Mouse (Mus musculus) CH12.LX (cell line): Measurements from ENCODE around the gene Tox2. TPM values are rescaled to one million over a fixed set of nuclear protein-coding genes. Genes with fewer than 3 reads are reported as not detected.

Experiments used
- DNase-seq: peaks from one replicate; pipeline ENCODE4 v3.0.0-alpha.2; 2013; ENCODE audit errors: extremely low read depth
- H3K27ac ChIP-seq: 2 replicates; pipeline ENCODE4 v1.5.1; 2012; ENCODE audit warnings: low read depth, mild to moderate bottlenecking, control low read depth, moderate library complexity; ENCODE audit not compliant: insufficient read depth
- H3K27me3 ChIP-seq: replicated peaks from 2 replicates; pipeline ENCODE3; 2012; ENCODE audit warnings: inconsistent platforms
- H3K36me3 ChIP-seq, 2 experiments: replicated peaks in 1 of 2; 2 replicates each; pipeline versions ENCODE3 to v1.6.1; 2012; ENCODE audit warnings: inconsistent platforms in 1 of 2, low read length in 1 of 2, mild to moderate bottlenecking in 1 of 2, mixed read lengths in 1 of 2, moderate library complexity in 1 of 2; ENCODE audit not compliant: control insufficient read depth in 1 of 2, insufficient read depth in 1 of 2
- H3K4me1 ChIP-seq, 2 experiments: 2 replicates each; pipeline ENCODE4 v1.6.1; 2012; ENCODE audit warnings: inconsistent platforms in 1 of 2, moderate library complexity in 1 of 2; ENCODE audit not compliant: insufficient read depth in 2 of 2, control insufficient read depth in 1 of 2
- H3K4me2 ChIP-seq: 2 replicates; pipeline ENCODE4 v1.6.1; 2012; ENCODE audit warnings: low read depth, mild to moderate bottlenecking, control low read depth; ENCODE audit not compliant: poor library complexity, insufficient read depth, severe bottlenecking
- H3K4me3 ChIP-seq, 3 experiments: fragments of 150-350 bp in 1 of 3; sonication (generic) in 1 of 3; replicated peaks in 1 of 3; 2 replicates each; pipeline versions ENCODE3 to v1.5.1; 2011 to 2012; ENCODE audit warnings: low read depth in 2 of 3, low read length in 2 of 3, mild to moderate bottlenecking in 2 of 3, moderate library complexity in 2 of 3, control low read depth in 1 of 3, improper control_type of control experiment in 1 of 3, inconsistent platforms in 1 of 3, mixed read lengths in 1 of 3; ENCODE audit not compliant: poor library complexity in 1 of 3
- H3K79me2 ChIP-seq: replicated peaks from 2 replicates; pipeline ENCODE4 v1.6.1; 2012; ENCODE audit warnings: mild to moderate bottlenecking, moderate library complexity; ENCODE audit not compliant: control insufficient read depth, poor library complexity, insufficient read depth, severe bottlenecking; ENCODE audit errors: extremely low read depth
- H3K9ac ChIP-seq: 2 replicates; pipeline ENCODE4 v1.6.1; 2012; ENCODE audit warnings: low read depth, mild to moderate bottlenecking, control low read depth, moderate library complexity; ENCODE audit not compliant: insufficient read depth
- H3K9me3 ChIP-seq: replicated peaks from 2 replicates; pipeline ENCODE3; 2012; ENCODE audit warnings: low read length, inconsistent platforms, mixed read lengths
- CHD2 ChIP-seq: IDR thresholded peaks from 2 replicates; pipeline ENCODE4 v1.6.1; 2011; ENCODE audit warnings: low read length, improper control_type of control experiment
- GABPA ChIP-seq: IDR thresholded peaks from 2 replicates; pipeline ENCODE4 v1.6.1; 2012; ENCODE audit warnings: low read depth, low read length, improper control_type of control experiment, inconsistent platforms; ENCODE audit not compliant: insufficient replicate concordance
- KAT2A ChIP-seq: IDR thresholded peaks from 2 replicates; pipeline ENCODE4 v1.6.1; 2012; ENCODE audit warnings: low read length, improper control_type of control experiment, inconsistent platforms; ENCODE audit not compliant: insufficient replicate concordance
- MEF2A ChIP-seq: IDR thresholded peaks from 2 replicates; pipeline ENCODE4 v1.6.1; 2014; ENCODE audit warnings: low read depth, mild to moderate bottlenecking, inconsistent platforms, low read length, improper control_type of control experiment, borderline replicate concordance
- MXI1 ChIP-seq: IDR thresholded peaks from 2 replicates; pipeline ENCODE4 v1.6.1; 2011; ENCODE audit warnings: mild to moderate bottlenecking, low read depth, low read length, improper control_type of control experiment
- MYC ChIP-seq: IDR thresholded peaks from 2 replicates; pipeline ENCODE4 v1.6.1; 2011; ENCODE audit warnings: low read depth, mild to moderate bottlenecking, improper control_type of control experiment, low read length
- NELFE ChIP-seq: IDR thresholded peaks from 2 replicates; pipeline ENCODE4 v1.6.1; 2011; ENCODE audit warnings: low read depth, low read length, improper control_type of control experiment
- NRF1 ChIP-seq: IDR thresholded peaks from 2 replicates; pipeline ENCODE4 v1.6.1; 2014; ENCODE audit warnings: low read depth, mild to moderate bottlenecking, inconsistent platforms, low read length, improper control_type of control experiment, moderate library complexity
- PAX5 ChIP-seq: IDR thresholded peaks from 2 replicates; pipeline ENCODE4 v1.6.1; 2012; ENCODE audit warnings: low read length, inconsistent platforms, mixed read lengths
- POLR2A ChIP-seq: IDR thresholded peaks from 2 replicates; pipeline ENCODE4 v1.6.1; 2011; ENCODE audit warnings: low read depth, mild to moderate bottlenecking, improper control_type of control experiment, low read length
- RCOR1 ChIP-seq: conservative IDR thresholded peaks from 2 replicates; pipeline ENCODE4 v1.6.1; 2012; ENCODE audit warnings: low read depth, mild to moderate bottlenecking, inconsistent platforms, low read length, improper control_type of control experiment
- SIN3A ChIP-seq: IDR thresholded peaks from 2 replicates; pipeline ENCODE4 v1.6.1; 2012; ENCODE audit warnings: low read length, improper control_type of control experiment, inconsistent platforms
- USF1 ChIP-seq: IDR thresholded peaks from 2 replicates; pipeline ENCODE4 v1.6.1; 2014; ENCODE audit warnings: low read depth, mild to moderate bottlenecking, inconsistent platforms, low read length, improper control_type of control experiment
- USF2 ChIP-seq: conservative IDR thresholded peaks from 2 replicates; pipeline ENCODE4 v1.6.1; 2011; ENCODE audit warnings: low read depth, low read length, improper control_type of control experiment
- ZC3H11A ChIP-seq: IDR thresholded peaks from 2 replicates; pipeline ENCODE4 v1.6.1; 2012; ENCODE audit warnings: low read depth, mild to moderate bottlenecking, inconsistent platforms, low read length, improper control_type of control experiment
- ZMIZ1 ChIP-seq: IDR thresholded peaks from 2 replicates; pipeline ENCODE4 v1.6.1; 2012; ENCODE audit warnings: low read depth, mild to moderate bottlenecking, inconsistent platforms, low read length, improper control_type of control experiment
- dilution Hi-C: fragments of 300-500 bp; cut with MboI; formaldehyde crosslinking; loops from 2 replicates; pipeline ENCODE4 v1.14.3; 2020; ENCODE audit warnings: low sequenced_read_pairs; ENCODE audit not compliant: extremely low pct_unique_long_range_greater_than_20kb, extremely low pct_ligation_motif_present
- in situ Hi-C: fragments of 300-500 bp; cut with MboI; formaldehyde crosslinking; loops from 3 replicates; pipeline ENCODE4 v1.14.3; 2019; ENCODE audit warnings: low sequenced_read_pairs, low pct_ligation_motif_present, low pct_unique_long_range_greater_than_20kb, mixed read lengths
- polyA plus RNA-seq: library from polyadenylated mRNA; unstranded; fragments of >175 nt; gene quantifications from 2 replicates; pipeline ENCODE4 v1.2.1, GENCODE M21; 2012; ENCODE audit warnings: low read depth; ENCODE audit not compliant: insufficient read length
- total RNA-seq, 2 experiments: library from RNA; depleted of rRNA; stranded (reverse); fragments of 300-350 nt in 1 of 2; fragments of >200 nt in 1 of 2; gene quantifications; 2 replicates each; pipeline ENCODE4 v1.2.3; 2012 to 2014

The Tox2 gene
- total and polyA plus RNA-seq, 3 experiments = not detected

DNA sequence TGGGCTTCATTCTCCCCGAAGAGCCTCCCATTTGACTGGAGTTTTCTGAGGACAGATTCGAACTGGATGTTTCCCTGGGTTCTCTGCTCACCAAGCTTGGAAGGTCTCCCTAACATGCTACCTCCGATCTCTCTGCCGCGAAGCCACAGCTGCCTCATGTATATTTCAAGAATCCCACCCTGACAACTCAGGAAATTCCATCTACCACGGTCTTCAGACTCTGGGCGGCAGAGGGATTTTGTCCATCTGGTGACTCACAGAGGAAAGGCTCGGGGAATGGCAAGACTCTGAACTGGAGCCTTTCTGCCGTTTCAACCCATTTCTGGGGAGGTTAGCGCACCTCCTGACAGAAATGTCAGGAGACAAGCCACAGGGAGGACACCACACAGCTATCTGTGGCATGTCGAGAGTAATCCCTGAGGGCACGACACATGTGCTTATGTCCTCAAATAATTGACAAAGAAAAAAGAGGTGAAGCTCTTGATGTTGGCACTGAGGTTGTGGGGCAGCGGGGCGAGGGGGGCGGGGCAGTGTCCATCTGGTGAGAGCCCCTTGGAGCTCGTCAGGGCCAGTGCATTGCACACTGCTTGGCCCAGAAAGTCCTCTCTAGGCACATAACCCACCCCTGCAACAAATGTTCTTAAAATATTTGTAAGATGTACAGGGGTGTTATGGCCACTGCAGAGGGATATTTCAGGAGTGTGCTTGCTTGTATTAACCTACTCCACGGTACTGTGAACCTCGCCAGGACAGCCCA lies 162.0 kb downstream of the Tox2 start:
- H3K27me3 ChIP-seq = peaks cover 83% of the 10 kb centered on the region
- H3K9ac ChIP-seq = no peak overlapping the region
- dilution Hi-C loops (no loop called here), in situ Hi-C loops (no loop called here)
- TF ChIP-seq KAT2A (no peak), MYC (no peak), MEF2A (no peak), MXI1 (no peak), POLR2A (no peak), GABPA (no peak), USF2 (no peak), RCOR1 (no peak), SIN3A (no peak)
- no peak overlapping the region for H3K27ac ChIP-seq
- H3K79me2 ChIP-seq = no peaks in the 10 kb centered on the region
- no peaks in the 10 kb centered on the region for H3K36me3 ChIP-seq
- no peaks in the 10 kb centered on the region for H3K4me1 ChIP-seq
- H3K4me2 ChIP-seq = no peak overlapping the region
- no peaks in the 10 kb centered on the region for H3K9me3 ChIP-seq
- H3K4me3 ChIP-seq = no peak overlapping the region
- no peak for DNase-seq

DNA sequence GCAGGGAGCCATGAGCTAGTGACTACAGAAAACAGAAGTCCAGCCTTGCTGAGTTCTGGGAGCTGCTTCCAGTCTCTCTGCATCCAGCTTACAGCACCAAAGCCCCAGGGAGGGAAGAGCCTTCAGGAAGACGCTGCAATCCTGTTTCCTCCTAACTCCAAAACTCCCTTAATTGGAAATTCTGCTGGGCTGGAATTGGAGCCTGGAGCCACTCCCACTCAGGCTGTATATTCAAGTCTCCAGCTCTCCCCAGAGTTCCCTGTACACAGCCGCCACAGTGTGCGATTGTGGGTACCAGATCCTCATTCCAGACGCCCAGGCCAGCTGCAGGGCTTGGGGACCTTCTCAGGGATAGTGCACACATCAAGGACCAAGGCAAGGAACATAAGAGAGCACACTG lies 167.2 kb downstream of the Tox2 start:
- Histone ChIP-seq H3K4me1 (no peaks in the 10 kb centered on the region), H3K36me3 (no peaks in the 10 kb centered on the region), H3K9ac (no peak overlapping the region), H3K27me3 (peaks cover 79% of the 10 kb centered on the region), H3K4me3 (no peak overlapping the region), H3K79me2 (no peaks in the 10 kb centered on the region), H3K27ac (no peak overlapping the region), H3K9me3 (no peaks in the 10 kb centered on the region), H3K4me2 (no peak overlapping the region)
- no peak for DNase-seq
- dilution Hi-C loops = no loop called here
- TF ChIP-seq NRF1 = no peak
- no peak for TF ChIP-seq MXI1
- no peak for TF ChIP-seq USF1
- TF ChIP-seq ZMIZ1 = no peak
- no peak for TF ChIP-seq PAX5
- TF ChIP-seq ZC3H11A = no peak
- no peak for TF ChIP-seq NELFE
- no peak for TF ChIP-seq CHD2
- in situ Hi-C loops = no loop called here
